Mouse (Mus musculus) left cerebral cortex, postnatal 4 days (tissue): ENCODE measurements around the gene Ofcc1. TPM values are rescaled to one million over a fixed set of nuclear protein-coding genes. Genes with fewer than 3 reads are reported as not detected.

Experiments used
- DNase-seq: peaks from one replicate; pipeline ENCODE4 v3.0.0-alpha.2; 2022
- intact Hi-C: fragments of 180-260 bp; cut with DNase I; formaldehyde crosslinking; loops from one replicate; pipeline ENCODE4 v1.15.1; 2025
- total RNA-seq, 2 experiments: library from RNA; stranded (reverse); gene quantifications; 2 replicates each; pipeline ENCODE4 v1.2.3; 2021

Ofcc1 gene
- total RNA-seq, 2 experiments from 2014 or later, result not detected

GRCm38 (mm10) chr13:40258757-40259156, 102.5 kb downstream of the Ofcc1 start:
- DNase-seq, result no peak

GRCm38 (mm10) chr13:40243821-40244220, 117.4 kb downstream of the Ofcc1 start:
- no peak for DNase-seq
- intact Hi-C loops, result no loop called here

More at GRCm38 (mm10) chr13:40258757-40259156, 102.5 kb downstream of the Ofcc1 start:
- intact Hi-C loops, result no loop called here

GRCm38 (mm10) chr13:40236356-40236755, 124.9 kb downstream of the Ofcc1 start:
- intact Hi-C loops, result no loop called here
- no peak for DNase-seq

GRCm38 (mm10) chr13:40208314-40208713, 152.9 kb downstream of the Ofcc1 start:
- intact Hi-C loops, result no loop called here
- peak; percentile 6 for DNase-seq

GRCm38 (mm10) chr13:40181786-40182185, 179.5 kb downstream of the Ofcc1 start:
- intact Hi-C loops, result no loop called here
- DNase-seq, result no peak

GRCm38 (mm10) chr13:40171775-40172174, 189.5 kb downstream of the Ofcc1 start:
- intact Hi-C loops, result no loop called here
- no peak for DNase-seq

GRCm38 (mm10) chr13:40167871-40168270, 193.4 kb downstream of the Ofcc1 start:
- intact Hi-C loops, result no loop called here
- DNase-seq, result no peak

GRCm38 (mm10) chr13:40155466-40155865, 205.8 kb downstream of the Ofcc1 start:
- DNase-seq, result no peak
- intact Hi-C loops, result no loop called here

- no peak for DNase-seq
- intact Hi-C loops, result no loop called here
Observed at GRCm38 (mm10) chr13:40139906-40140305, 221.3 kb downstream of the Ofcc1 start.

- intact Hi-C loops, result no loop called here
Observed at GRCm38 (mm10) chr13:40136096-40136495, 225.2 kb downstream of the Ofcc1 start.

GRCm38 (mm10) chr13:40135670-40136069, 225.6 kb downstream of the Ofcc1 start:
- intact Hi-C loops, result no loop called here
- no peak for DNase-seq

More at GRCm38 (mm10) chr13:40136096-40136495, 225.2 kb downstream of the Ofcc1 start:
- no peak for DNase-seq

GRCm38 (mm10) chr13:40123868-40124267, 237.4 kb downstream of the Ofcc1 start:
- intact Hi-C loops, result no loop called here
- no peak for DNase-seq

GRCm38 (mm10) chr13:40112336-40112735, 248.9 kb downstream of the Ofcc1 start:
- intact Hi-C loops, result no loop called here
- no peak for DNase-seq

- no peak for DNase-seq
- intact Hi-C loops, result no loop called here
Observed at GRCm38 (mm10) chr13:40076236-40076635, 285.0 kb downstream of the Ofcc1 start.

GRCm38 (mm10) chr13:40074850-40075416, 286.3 kb downstream of the Ofcc1 start:
- no peak for DNase-seq

GRCm38 (mm10) chr13:40070004-40070403, 291.2 kb downstream of the Ofcc1 start:
- intact Hi-C loops, result no loop called here

More at GRCm38 (mm10) chr13:40074850-40075416, 286.3 kb downstream of the Ofcc1 start:
- intact Hi-C loops, result no loop called here

GRCm38 (mm10) chr13:40061281-40061680, 300.0 kb downstream of the Ofcc1 start:
- intact Hi-C loops, result no loop called here
- DNase-seq, result peak; percentile 46

More at GRCm38 (mm10) chr13:40070004-40070403, 291.2 kb downstream of the Ofcc1 start:
- DNase-seq, result no peak

- intact Hi-C loops, result no loop called here
- no peak for DNase-seq
Observed at GRCm38 (mm10) chr13:40037881-40038280, 323.4 kb downstream of the Ofcc1 start.

GRCm38 (mm10) chr13:40036981-40037765, 324.1 kb downstream of the Ofcc1 start:
- peak; percentile 54 for DNase-seq
- intact Hi-C loops, result no loop called here

- intact Hi-C loops, result no loop called here
- DNase-seq, result no peak
Observed at GRCm38 (mm10) chr13:40029426-40029825, 331.8 kb downstream of the Ofcc1 start.

- intact Hi-C loops, result no loop called here
- DNase-seq, result no peak
Observed at GRCm38 (mm10) chr13:40028827-40029226, 332.4 kb downstream of the Ofcc1 start.

- intact Hi-C loops, result no loop called here
- no peak for DNase-seq
Observed at GRCm38 (mm10) chr13:40025816-40026215, 335.4 kb downstream of the Ofcc1 start.
